Mouse (Mus musculus): Measurements from ENCODE around the gene Actl9. TPM values are rescaled to one million over a fixed set of nuclear protein-coding genes. Genes with fewer than 3 reads are reported as not detected.

Gene Actl9
- polyA plus RNA-seq, 1 experiment from 2014 or later: not detected

Other genes starting within 250 kb of the Actl9 start
- not detected in 2 replicates for gene Olfr239, start 241.6 kb upstream of the Actl9 start, polyA plus RNA-seq (2016; fragmentation: Nextera tagmentation; extraction: Ambion mirVana)
- not detected in 2 replicates for gene Olfr1564, start 211.2 kb upstream of the Actl9 start, polyA plus RNA-seq (2016; fragmentation: Nextera tagmentation; extraction: Ambion mirVana)
- gene Zfp955a, start 177.8 kb upstream of the Actl9 start, polyA plus RNA-seq (2016; fragmentation: Nextera tagmentation; extraction: Ambion mirVana): 20.1 and 20.8 TPM in 2 replicates
- gene Olfr63, start 168.2 kb upstream of the Actl9 start, polyA plus RNA-seq (2016; fragmentation: Nextera tagmentation; extraction: Ambion mirVana): 0.03 TPM in 1 of 2 replicates, not detected in the other
- gene Zfp955b, start 143.4 kb upstream of the Actl9 start, polyA plus RNA-seq (2016; fragmentation: Nextera tagmentation; extraction: Ambion mirVana): 14.1 and 15.5 TPM in 2 replicates
- gene Zfp81, start 74.0 kb upstream of the Actl9 start, polyA plus RNA-seq (2016; fragmentation: Nextera tagmentation; extraction: Ambion mirVana): 12.8 and 13.2 TPM in 2 replicates
- gene Zfp101, start 38.3 kb upstream of the Actl9 start, polyA plus RNA-seq (2016; fragmentation: Nextera tagmentation; extraction: Ambion mirVana): 22.3 and 25.9 TPM in 2 replicates
- gene Adamts10, start 91.3 kb downstream of the Actl9 start, polyA plus RNA-seq (2016; fragmentation: Nextera tagmentation; extraction: Ambion mirVana): 93.7 and 112 TPM in 2 replicates
- 3.5 and 3.6 TPM in 2 replicates for gene Myo1f, start 122.8 kb downstream of the Actl9 start, polyA plus RNA-seq (2016; fragmentation: Nextera tagmentation; extraction: Ambion mirVana)
- 40.0 and 40.4 TPM in 2 replicates for gene Zfp414, start 196.2 kb downstream of the Actl9 start, polyA plus RNA-seq (2016; fragmentation: Nextera tagmentation; extraction: Ambion mirVana)
- 0.50 and 1.1 TPM in 2 replicates for gene Pram1, start 205.2 kb downstream of the Actl9 start, polyA plus RNA-seq (2016; fragmentation: Nextera tagmentation; extraction: Ambion mirVana)